Mouse (Mus musculus) embryonic facial prominence, embryonic 11.5 days (tissue): ENCODE data around the gene Col13a1. TPM values are rescaled to one million over a fixed set of nuclear protein-coding genes. Genes with fewer than 3 reads are reported as not detected.

Experiments used
- ATAC-seq: fragments of 200-750 bp; cut with Nextera tagmentation; replicated peaks from 2 replicates; pipeline ENCODE4 v1.8.0; 2017; ENCODE audit warnings: low read depth; ENCODE audit not compliant: insufficient number of reproducible peaks, low FRiP score, low TSS enrichment
- DNase-seq: peaks from one replicate; pipeline ENCODE4 v3.0.0-alpha.2; 2015; ENCODE audit warnings: low spot score
- H3K27ac ChIP-seq: fragments of 300-500 bp; sonication (generic); replicated peaks from 2 replicates; pipeline ENCODE4 v1.5.1; 2014; ENCODE audit warnings: mild to moderate bottlenecking, low read depth, low read length, control low read depth
- H3K27me3 ChIP-seq: fragments of 300-500 bp; sonication (generic); 2 replicates; pipeline ENCODE4 v1.6.1; 2014; ENCODE audit warnings: mild to moderate bottlenecking, low read length, moderate library complexity, mixed read lengths; ENCODE audit not compliant: control insufficient read depth, insufficient read depth
- H3K36me3 ChIP-seq: fragments of 300-500 bp; sonication (generic); replicated peaks from 2 replicates; pipeline ENCODE4 v1.6.1; 2014; ENCODE audit warnings: low read depth, mild to moderate bottlenecking, low read length, moderate library complexity, mixed read lengths; ENCODE audit not compliant: control insufficient read depth, insufficient read depth
- H3K4me1 ChIP-seq: fragments of 300-500 bp; sonication (generic); 2 replicates; pipeline ENCODE4 v1.6.1; 2014; ENCODE audit warnings: low read length, mixed read lengths; ENCODE audit not compliant: control insufficient read depth, insufficient read depth
- H3K4me2 ChIP-seq: fragments of 300-500 bp; sonication (generic); 2 replicates; pipeline ENCODE4 v1.6.1; 2014; ENCODE audit warnings: low read depth, mild to moderate bottlenecking, control low read depth, low read length, moderate library complexity
- H3K4me3 ChIP-seq: fragments of 300-500 bp; sonication (generic); 2 replicates; pipeline ENCODE4 v1.5.1; 2014; ENCODE audit warnings: low read depth, low read length, control low read depth
- H3K9ac ChIP-seq: fragments of 300-500 bp; sonication (generic); replicated peaks from 2 replicates; pipeline ENCODE4 v1.6.1; 2014; ENCODE audit warnings: mild to moderate bottlenecking, control low read depth, low read length
- H3K9me3 ChIP-seq: fragments of 300-500 bp; sonication (generic); replicated peaks from 2 replicates; pipeline ENCODE4 v1.6.1; 2016; ENCODE audit warnings: mild to moderate bottlenecking, low read length, inconsistent platforms, mixed read lengths; ENCODE audit not compliant: control insufficient read depth
- WGBS: fragments of 180-500 bp; shearing (Covaris S2); extraction: QIAGEN DNeasy Blood & Tissue Kit; methylation state at CpG from one replicate; pipeline ENCODE4 v1.1.7; 2014; 5-methylcytosine and 5-hydroxymethylcytosine counted together
- polyA plus RNA-seq: library from polyadenylated mRNA; unstranded; fragments of >200 nt; fragmentation: Nextera tagmentation; extraction: Ambion mirVana; gene quantifications from 2 replicates; pipeline ENCODE4 v1.2.1, GENCODE M21; 2014

The Col13a1 gene
- polyA plus RNA-seq, 1 experiment from 2014 or later: 4.6 TPM

- no peaks in the 10 kb centered on the region for H3K9me3 ChIP-seq
- no peak overlapping the region for H3K9ac ChIP-seq
- no peaks in the 10 kb centered on the region for H3K36me3 ChIP-seq
- DNase-seq (no peak), ATAC-seq (no peak; the same call in 1 of the 2 replicates)
- H3K4me2 ChIP-seq: no peak overlapping the region
- no peaks in the 10 kb centered on the region for H3K27me3 ChIP-seq
- 21% methylated on average over 7 of the region's 7 CpGs for WGBS
- no peak overlapping the region for H3K4me3 ChIP-seq
- no peaks in the 10 kb centered on the region for H3K4me1 ChIP-seq
- no peak overlapping the region for H3K27ac ChIP-seq
These were observed 13.5 kb downstream of the Col13a1 start for GRCm38 (mm10) chr10:61965386-61965841.

DNA sequence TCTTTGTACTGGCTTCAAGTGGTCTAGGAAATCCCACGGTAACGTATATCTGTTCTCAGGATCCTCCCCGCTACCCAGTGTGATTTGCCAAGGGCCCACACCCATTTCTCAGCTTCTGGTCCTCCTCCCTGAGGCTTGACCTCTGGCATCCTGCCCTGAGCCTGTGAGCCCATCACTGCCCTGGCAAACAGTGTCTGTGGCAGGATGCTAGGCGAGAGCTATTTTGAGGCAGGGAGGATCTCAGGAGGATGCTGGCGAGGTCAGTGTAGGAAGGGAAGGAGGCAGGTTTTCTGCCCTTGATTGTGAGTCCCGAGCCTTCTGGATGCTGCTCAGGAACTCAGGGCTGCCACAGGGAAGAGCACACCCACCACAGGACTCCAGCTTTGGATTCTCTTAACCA is 22.2 kb downstream of the Col13a1 start:
- H3K9ac ChIP-seq: no peak overlapping the region
- H3K36me3 ChIP-seq: no peaks in the 10 kb centered on the region
- no peaks in the 10 kb centered on the region; the same call in 1 of the 2 replicates for H3K4me1 ChIP-seq
- H3K4me3 ChIP-seq: no peak overlapping the region
- DNase-seq (no peak), ATAC-seq (no peak)
- H3K27ac ChIP-seq: no peak overlapping the region
- no peak overlapping the region for H3K4me2 ChIP-seq
- WGBS: 76% methylated on average over 6 of the region's 6 CpGs
- no peaks in the 10 kb centered on the region for H3K9me3 ChIP-seq
- no peaks in the 10 kb centered on the region for H3K27me3 ChIP-seq

DNA sequence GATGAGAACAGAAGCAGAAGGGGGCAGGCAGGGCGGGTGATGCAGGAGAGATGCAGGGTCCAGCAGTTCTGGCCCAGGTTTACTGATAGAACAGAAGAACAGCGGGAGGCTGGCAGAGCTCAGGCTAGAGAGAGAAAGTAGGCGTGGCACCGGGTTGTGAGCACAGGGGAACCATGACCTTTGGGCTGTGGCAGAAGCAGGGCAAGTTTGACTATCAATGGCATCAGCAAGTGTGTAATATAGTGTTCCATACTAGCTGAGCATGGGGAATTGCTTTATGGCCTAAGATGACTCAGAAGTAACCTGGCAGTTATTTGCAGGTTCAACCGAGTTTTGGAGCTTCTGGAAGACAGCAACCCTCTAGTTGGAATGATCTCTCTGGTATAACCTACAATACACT is 25.0 kb downstream of the Col13a1 start:
- ATAC-seq (no peak), DNase-seq (no peak)
- Histone ChIP-seq H3K27me3 (no peaks in the 10 kb centered on the region), H3K36me3 (no peaks in the 10 kb centered on the region), H3K9me3 (no peaks in the 10 kb centered on the region), H3K9ac (no peak overlapping the region), H3K4me1 (no peaks in the 10 kb centered on the region; the same call in 1 of the 2 replicates), H3K4me3 (no peak overlapping the region), H3K4me2 (no peak overlapping the region), H3K27ac (no peak overlapping the region)
- 65% methylated on average over 5 of the region's 5 CpGs for WGBS

DNA sequence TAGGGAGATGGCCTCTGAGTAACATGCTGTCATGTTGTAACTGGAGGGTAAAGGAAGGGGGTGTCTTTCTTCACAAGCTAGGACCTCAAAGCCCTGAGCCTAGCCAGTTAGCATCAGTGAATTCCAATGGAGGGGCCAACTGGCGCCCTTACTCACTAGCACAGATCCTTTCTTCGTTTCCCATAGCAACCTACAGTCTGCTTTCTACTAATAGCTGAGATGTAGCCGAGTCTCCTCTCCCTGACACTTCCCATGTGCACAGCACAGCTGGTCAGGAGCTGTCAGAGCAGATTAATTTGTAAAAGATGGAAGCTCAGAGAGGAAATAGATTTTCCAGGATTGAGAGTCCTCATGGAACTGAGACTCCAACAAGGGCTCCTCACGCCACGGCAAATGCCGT is 29.4 kb downstream of the Col13a1 start:
- no peaks in the 10 kb centered on the region for H3K27me3 ChIP-seq

DNA sequence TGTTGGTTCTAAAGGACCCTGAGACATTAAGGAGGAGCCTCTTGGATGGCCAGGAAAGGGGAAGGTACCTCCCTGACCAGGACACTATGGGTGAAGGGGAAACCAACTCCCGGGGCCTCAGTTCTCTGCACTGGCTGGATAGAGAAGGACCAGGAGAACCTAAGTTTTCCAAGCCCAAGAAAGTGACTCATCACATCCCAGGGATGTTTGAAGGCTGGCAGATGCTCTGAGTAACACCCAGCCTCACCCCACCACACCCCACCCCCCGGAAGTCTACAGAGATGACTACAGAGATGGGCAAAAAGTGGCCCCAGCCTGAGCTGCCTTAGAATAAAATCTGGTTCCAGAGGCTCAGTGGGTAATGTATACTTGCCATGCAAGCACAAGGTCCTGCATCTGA is 34.5 kb downstream of the Col13a1 start:
- 89% methylated on average over 2 of the region's 2 CpGs for WGBS

More for the DNA sequence above, 29.4 kb downstream of the Col13a1 start:
- 71% methylated on average over 6 of the region's 6 CpGs for WGBS
- no peak overlapping the region for H3K9ac ChIP-seq
- no peaks in the 10 kb centered on the region; the same call in 1 of the 2 replicates for H3K4me1 ChIP-seq
- ATAC-seq (no peak), DNase-seq (no peak)
- no peak overlapping the region for H3K4me3 ChIP-seq
- no peaks in the 10 kb centered on the region for H3K9me3 ChIP-seq
- no peaks in the 10 kb centered on the region for H3K36me3 ChIP-seq
- no peak overlapping the region for H3K4me2 ChIP-seq
- H3K27ac ChIP-seq: no peak overlapping the region

GRCm38 (mm10) chr10:61943480-61943879 is 35.4 kb downstream of the Col13a1 start:
- ATAC-seq (no peak), DNase-seq (no peak)
- Histone ChIP-seq H3K9me3 (no peaks in the 10 kb centered on the region), H3K4me2 (no peak overlapping the region), H3K36me3 (no peaks in the 10 kb centered on the region), H3K27ac (no peak overlapping the region), H3K4me1 (no peaks in the 10 kb centered on the region), H3K4me3 (no peak overlapping the region), H3K27me3 (no peaks in the 10 kb centered on the region; the same call in 1 of the 2 replicates), H3K9ac (no peak overlapping the region)
- 49% methylated on average over 10 of the region's 10 CpGs for WGBS

More for the DNA sequence above, 34.5 kb downstream of the Col13a1 start:
- Histone ChIP-seq H3K4me2 (no peak overlapping the region), H3K4me3 (no peak overlapping the region), H3K9me3 (no peaks in the 10 kb centered on the region), H3K9ac (no peak overlapping the region), H3K27me3 (no peaks in the 10 kb centered on the region; the same call in 1 of the 2 replicates), H3K27ac (no peak overlapping the region), H3K4me1 (no peaks in the 10 kb centered on the region), H3K36me3 (no peaks in the 10 kb centered on the region)
- no peak for DNase-seq
- no peak for ATAC-seq

- Histone ChIP-seq H3K4me1 (no peaks in the 10 kb centered on the region), H3K27me3 (no peaks in the 10 kb centered on the region; the same call in 1 of the 2 replicates), H3K36me3 (no peaks in the 10 kb centered on the region), H3K9ac (no peak overlapping the region), H3K4me3 (no peak overlapping the region), H3K4me2 (no peak overlapping the region), H3K9me3 (no peaks in the 10 kb centered on the region), H3K27ac (no peak overlapping the region)
- ATAC-seq (no peak), DNase-seq (no peak)
- 60% methylated on average over 2 of the region's 2 CpGs for WGBS
These were observed 36.2 kb downstream of the Col13a1 start for GRCm38 (mm10) chr10:61942719-61943118.

DNA sequence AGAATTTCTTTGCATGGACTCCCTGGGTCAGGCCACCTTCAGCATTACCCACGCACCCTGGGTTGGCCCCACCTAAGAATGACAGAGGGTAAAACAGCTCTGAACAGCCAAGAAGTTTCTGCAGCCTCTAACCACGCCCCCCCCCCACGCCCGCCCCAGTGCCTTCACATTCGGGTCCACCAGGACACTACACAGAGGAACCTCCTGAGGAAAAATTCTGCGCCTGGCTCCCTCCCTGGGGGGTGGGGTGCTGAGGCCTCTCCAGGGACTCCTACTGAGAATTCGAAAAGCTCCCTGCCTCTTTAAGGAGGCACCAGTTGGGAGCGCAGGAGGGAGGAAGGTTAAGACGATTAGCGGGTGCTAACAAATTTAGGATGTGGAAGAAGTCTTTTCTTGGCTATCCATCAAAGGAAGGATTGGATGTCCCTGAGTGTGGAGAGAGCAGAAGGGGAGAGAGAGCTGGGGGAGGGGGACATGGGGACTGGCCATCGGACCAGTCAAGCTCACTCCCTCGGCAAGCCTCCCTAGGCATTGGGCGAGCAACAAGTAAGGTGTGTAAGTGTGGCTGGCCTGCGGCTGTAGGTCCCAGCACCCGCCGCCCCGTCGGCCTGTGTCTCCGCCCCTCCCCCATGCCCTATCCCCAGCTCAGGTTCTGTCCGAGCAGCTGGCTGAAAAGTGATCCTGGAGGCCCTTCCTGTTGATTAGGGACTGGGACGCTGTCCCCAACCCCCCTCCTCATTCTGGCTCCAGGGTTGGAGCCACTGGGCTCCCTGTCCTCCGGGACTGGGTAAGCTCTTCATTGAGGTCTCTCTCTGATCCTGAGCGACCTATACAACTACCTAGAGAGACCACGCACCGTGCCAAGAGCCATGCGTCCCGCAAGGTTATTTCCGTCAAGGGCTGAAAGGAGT is 42.4 kb downstream of the Col13a1 start:
- H3K4me2 ChIP-seq: peak overlapping the region; percentile 50
- 0 out of 2 replicates have a peak, but pooled peaks have one; percentile 53 for ATAC-seq
- no peaks in the 10 kb centered on the region; the same call in 1 of the 2 replicates for H3K27me3 ChIP-seq
- H3K27ac ChIP-seq: no peak overlapping the region
- 1% methylated on average over 28 of the region's 28 CpGs for WGBS
- H3K9me3 ChIP-seq: no peaks in the 10 kb centered on the region
- H3K4me3 ChIP-seq: peak overlapping the region; percentile 12; the same call in 1 of the 2 replicates
- no peaks in the 10 kb centered on the region for H3K36me3 ChIP-seq
- peak overlapping the region; percentile 28; the same call in 1 of the 2 replicates for H3K9ac ChIP-seq
- H3K4me1 ChIP-seq: peaks cover 6% of the 10 kb centered on the region
- DNase-seq: peak; percentile 70
